Comparison of ENCODE assay signal across 7 mouse cellular contexts in the genomic region with DNA sequence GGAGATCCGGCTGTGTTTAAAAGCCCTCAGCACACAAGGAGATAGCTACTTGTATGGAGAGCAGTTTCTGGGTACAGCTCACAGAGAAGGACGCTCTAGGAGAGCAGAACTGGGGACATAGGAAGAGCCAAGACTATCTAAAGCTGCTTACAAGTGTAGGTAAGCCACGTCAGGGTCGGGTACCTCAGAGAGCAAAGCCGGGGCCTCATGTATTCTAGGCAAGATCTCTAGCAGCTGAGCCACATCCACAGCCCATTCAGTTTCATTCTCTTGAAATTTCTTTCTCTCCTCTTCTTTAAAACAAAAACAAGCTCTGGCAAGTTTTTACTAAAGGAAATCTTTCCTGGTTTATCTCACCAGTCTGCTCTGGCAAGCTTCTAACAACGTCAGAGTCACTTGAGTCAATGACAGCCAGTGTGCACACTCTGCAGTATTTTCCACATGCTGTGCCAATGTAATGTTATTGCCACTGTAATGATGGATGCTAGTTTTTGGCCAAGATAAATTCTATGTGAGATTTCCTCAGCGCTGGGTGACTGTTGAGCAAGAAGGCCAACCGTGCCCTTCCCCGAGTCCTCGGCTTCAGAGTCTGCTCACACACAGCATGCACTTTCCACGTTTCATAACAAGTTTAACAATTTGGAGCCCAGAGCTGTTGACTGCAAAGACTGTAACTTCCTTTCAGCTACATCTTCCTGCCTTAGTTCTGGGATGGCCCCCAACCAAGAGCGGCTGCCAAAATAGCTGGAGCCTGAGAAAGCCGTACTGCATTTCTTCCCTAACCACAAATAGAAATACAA. TPM values are rescaled to one million over a fixed set of nuclear protein-coding genes. Genes with fewer than 3 reads are reported as not detected.
DNase-seq lines count a peak whose midpoint lies in the region; ATAC-seq and TF ChIP-seq lines count a peak whose summit lies in the region.

No protein-coding gene starts in this region.

- no peak overlapping the region for H3K4me3 ChIP-seq in limb, embryonic 15.5 days
- H3K4me3 ChIP-seq in small intestine, adult 2 months (ENCODE audit: low read depth, low read length) = no peak overlapping the region

- H3K9me3 ChIP-seq in limb, embryonic 15.5 days = no peaks in the 10 kb centered on the region

- peak; percentile 49; the same call in 1 of the 2 replicates for ATAC-seq in limb, embryonic 15.5 days (ENCODE audit: insufficient number of reproducible peaks, low FRiP score, low TSS enrichment, low read depth)

- TF ChIP-seq CTCF in small intestine, adult 2 months (IDR thresholded peaks at IDR 0.05; ENCODE audit: extremely low read depth, insufficient read length, insufficient replicate concordance, low read depth, low read length) = no peak

- peaks cover 7% of the 10 kb centered on the region for H3K4me1 ChIP-seq in limb, embryonic 15.5 days
- peaks cover 2% of the 10 kb centered on the region for H3K4me1 ChIP-seq in small intestine, adult 2 months (ENCODE audit: control insufficient read depth, insufficient read depth, insufficient read length, low read length)

- no peak overlapping the region for H3K9ac ChIP-seq in limb, embryonic 15.5 days

- WGBS in limb, embryonic 15.5 days = 53% methylated on average over 13 of the region's 13 CpGs
- 69% methylated on average over 13 of the region's 13 CpGs for WGBS in small intestine, adult 2 months

- no peaks in the 10 kb centered on the region for H3K36me3 ChIP-seq in limb, embryonic 15.5 days
- no peaks in the 10 kb centered on the region for H3K36me3 ChIP-seq in small intestine, adult 2 months (ENCODE audit: control insufficient read depth, insufficient read depth, low read length)

- H3K27me3 ChIP-seq in limb, embryonic 15.5 days = no peaks in the 10 kb centered on the region
- H3K27me3 ChIP-seq in small intestine, adult 2 months (ENCODE audit: control insufficient read depth, insufficient read depth, low read length) = no peaks in the 10 kb centered on the region

- no peak for TF ChIP-seq POLR2A in small intestine, adult 2 months (IDR thresholded peaks at IDR 0.05; ENCODE audit: low read depth, low read length)

- H3K4me2 ChIP-seq in limb, embryonic 15.5 days = no peak overlapping the region

- peak; percentile 92 for DNase-seq in NIH3T3 (ENCODE audit: low read depth)
- peak; percentile 80 for DNase-seq in adrenal gland, postnatal 14 days
- peak; percentile 98 for DNase-seq in gonadal fat pad, adult 2 months (ENCODE audit: low read depth)
- peak; percentile 50 for DNase-seq in kidney, adult 9 months
- DNase-seq in cerebellum, adult 9-10 months = no peak

- H3K27ac ChIP-seq in limb, embryonic 15.5 days = peak overlapping the region; percentile 88
- H3K27ac ChIP-seq in small intestine, adult 2 months (ENCODE audit: insufficient read depth, low read depth, low read length) = peak overlapping the region; percentile 88

RNA-seq across cellular contexts. Expression of a gene that starts 0.6 kb away (rescaled TPM):
- 0.33 TPM in 1 of 2 replicates, not detected in the other for total RNA-seq in adrenal gland, postnatal 14 days (2021)
- polyA plus RNA-seq in gonadal fat pad, adult 2 months (2012; rRNA removed) = 894 and 1,367 TPM in 2 replicates
- 0.09 and 0.22 TPM in 2 replicates for polyA plus RNA-seq in limb, embryonic 15.5 days (2015; fragmentation: Nextera tagmentation; extraction: Ambion mirVana)
- polyA plus RNA-seq in small intestine, adult 2 months (2012; rRNA removed) = not detected in 2 replicates

RNA-seq across cellular contexts. Expression of a gene that starts 33.6 kb away (rescaled TPM):
- not detected in 2 replicates for total RNA-seq in adrenal gland, postnatal 14 days (2021)
- polyA plus RNA-seq in gonadal fat pad, adult 2 months (2012; rRNA removed) = 470 and 637 TPM in 2 replicates
- not detected in 2 replicates for polyA plus RNA-seq in limb, embryonic 15.5 days (2015; fragmentation: Nextera tagmentation; extraction: Ambion mirVana)
- polyA plus RNA-seq in small intestine, adult 2 months (2012; rRNA removed) = not detected in 2 replicates

RNA-seq across cellular contexts. Expression of a gene that starts 41.8 kb away (rescaled TPM):
- not detected in 2 replicates for total RNA-seq in adrenal gland, postnatal 14 days (2021)
- 17.1 and 17.8 TPM in 2 replicates for polyA plus RNA-seq in gonadal fat pad, adult 2 months (2012; rRNA removed)
- polyA plus RNA-seq in limb, embryonic 15.5 days (2015; fragmentation: Nextera tagmentation; extraction: Ambion mirVana) = not detected in 2 replicates
- not detected in 2 replicates for polyA plus RNA-seq in small intestine, adult 2 months (2012; rRNA removed)

RNA-seq across cellular contexts. Expression of a gene that starts 49.3 kb away (rescaled TPM):
- not detected in 2 replicates for total RNA-seq in adrenal gland, postnatal 14 days (2021)
- 504 and 632 TPM in 2 replicates for polyA plus RNA-seq in gonadal fat pad, adult 2 months (2012; rRNA removed)
- not detected in 2 replicates for polyA plus RNA-seq in limb, embryonic 15.5 days (2015; fragmentation: Nextera tagmentation; extraction: Ambion mirVana)
- not detected in 2 replicates for polyA plus RNA-seq in small intestine, adult 2 months (2012; rRNA removed)

RNA-seq across cellular contexts. Expression of a gene that starts 52.3 kb away (rescaled TPM):
- total RNA-seq in adrenal gland, postnatal 14 days (2021) = 2.6 and 3.1 TPM in 2 replicates
- 5.4 and 6.8 TPM in 2 replicates for polyA plus RNA-seq in gonadal fat pad, adult 2 months (2012; rRNA removed)
- polyA plus RNA-seq in limb, embryonic 15.5 days (2015; fragmentation: Nextera tagmentation; extraction: Ambion mirVana) = 0.31 and 0.54 TPM in 2 replicates
- polyA plus RNA-seq in small intestine, adult 2 months (2012; rRNA removed) = 63.7 and 87.2 TPM in 2 replicates

Comparison
In these comparisons a context has a peak if more than half of its experiments do, and no peak if none do; other contexts are left out.
1. RNA of a gene that starts 0.6 kb away (polyA plus RNA-seq): 894 to 1,367 TPM in gonadal fat pad, adult 2 months; 0.09 to 0.22 TPM in limb, embryonic 15.5 days and not detected in small intestine, adult 2 months; every median in the first group is over 100 times any median in the second.
2. RNA of a gene that starts 33.6 kb away (polyA plus RNA-seq): 470 to 637 TPM in gonadal fat pad, adult 2 months; not detected in limb, embryonic 15.5 days and not detected in small intestine, adult 2 months; every median in the first group is over 100 times any median in the second.
3. RNA of a gene that starts 41.8 kb away (polyA plus RNA-seq): 17.1 to 17.8 TPM in gonadal fat pad, adult 2 months; not detected in limb, embryonic 15.5 days and not detected in small intestine, adult 2 months; every median in the first group is over 10 times any median in the second.